Mouse (Mus musculus) gastrocnemius, postnatal 10 days (tissue): ENCODE results near the gene Mbtps1. TPM values are rescaled to one million over a fixed set of nuclear protein-coding genes. Genes with fewer than 3 reads are reported as not detected.

Source experiments
- DNase-seq: peaks from one replicate; pipeline ENCODE4 v3.0.0; 2021; ENCODE audit warnings: mixed read lengths
- total RNA-seq, 2 experiments: library from RNA; stranded (reverse); gene quantifications; 2 replicates each; pipeline ENCODE4 v1.2.3; 2021

Gene Mbtps1
- total RNA-seq, 2 experiments from 2014 or later: 55.4 to 65.0 TPM

DNA sequence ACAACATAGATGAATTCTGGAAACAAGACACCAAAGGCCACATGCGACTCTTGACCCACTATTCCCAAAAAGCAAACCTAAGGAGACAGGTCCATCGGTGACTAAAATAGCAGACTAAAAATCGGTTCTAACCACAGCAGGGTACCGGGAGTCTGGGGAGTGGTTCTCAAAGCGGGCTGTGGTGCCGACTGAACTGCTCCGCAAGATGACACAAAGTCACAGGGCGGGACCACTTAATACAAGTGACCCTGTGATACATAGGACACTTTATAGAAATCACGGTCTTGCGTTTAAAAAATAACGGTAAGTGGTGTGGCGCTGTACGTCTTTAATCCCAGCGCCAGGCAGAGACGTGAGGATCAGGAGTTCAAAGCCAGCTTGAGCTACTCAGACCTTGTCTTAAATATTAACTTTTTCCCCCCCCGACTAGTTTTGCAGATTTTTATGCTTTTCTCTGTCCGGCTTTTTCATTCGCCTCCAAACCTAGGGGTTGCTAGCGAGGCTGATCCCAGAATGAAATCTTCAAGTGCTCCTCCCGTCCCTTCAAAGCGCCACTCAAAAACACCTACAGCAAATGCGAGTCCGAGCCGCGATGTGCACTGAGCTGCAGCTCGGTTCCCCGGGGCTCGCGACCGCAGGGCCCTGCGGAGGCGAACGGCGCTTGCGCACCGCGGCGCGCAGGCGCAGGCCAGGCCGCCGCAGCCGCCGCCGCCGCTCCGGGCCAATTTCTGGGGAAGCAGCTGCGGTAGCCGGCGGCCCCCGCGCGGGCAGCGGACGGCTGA, 523 bp downstream of the Mbtps1 start:
- peak; percentile 85 for DNase-seq

DNA sequence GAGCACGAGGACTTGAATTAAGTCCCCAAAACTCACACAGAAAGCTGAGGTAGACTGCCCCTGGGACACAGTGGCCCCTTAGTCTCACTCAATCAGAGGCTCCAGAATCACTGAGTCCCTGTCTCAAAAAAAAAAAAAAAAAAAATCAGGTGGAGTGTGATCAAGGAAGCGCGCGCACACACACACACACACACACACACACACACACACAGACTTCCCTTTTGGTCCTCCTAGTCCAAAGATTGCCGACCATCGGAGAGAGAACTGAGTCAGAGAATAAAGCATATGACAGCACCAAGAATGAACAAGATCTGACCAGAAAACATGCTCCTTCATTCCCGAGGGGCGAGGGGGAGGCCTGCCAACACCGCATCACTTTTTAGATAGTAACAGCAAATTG, 1.4 kb downstream of the Mbtps1 start:
- no peak for DNase-seq

GRCm38 (mm10) chr8:119555861-119556260, 2.7 kb downstream of the Mbtps1 start:
- no peak for DNase-seq

- DNase-seq: no peak
These were observed 5.6 kb downstream of the Mbtps1 start for GRCm38 (mm10) chr8:119552967-119553366.

DNA sequence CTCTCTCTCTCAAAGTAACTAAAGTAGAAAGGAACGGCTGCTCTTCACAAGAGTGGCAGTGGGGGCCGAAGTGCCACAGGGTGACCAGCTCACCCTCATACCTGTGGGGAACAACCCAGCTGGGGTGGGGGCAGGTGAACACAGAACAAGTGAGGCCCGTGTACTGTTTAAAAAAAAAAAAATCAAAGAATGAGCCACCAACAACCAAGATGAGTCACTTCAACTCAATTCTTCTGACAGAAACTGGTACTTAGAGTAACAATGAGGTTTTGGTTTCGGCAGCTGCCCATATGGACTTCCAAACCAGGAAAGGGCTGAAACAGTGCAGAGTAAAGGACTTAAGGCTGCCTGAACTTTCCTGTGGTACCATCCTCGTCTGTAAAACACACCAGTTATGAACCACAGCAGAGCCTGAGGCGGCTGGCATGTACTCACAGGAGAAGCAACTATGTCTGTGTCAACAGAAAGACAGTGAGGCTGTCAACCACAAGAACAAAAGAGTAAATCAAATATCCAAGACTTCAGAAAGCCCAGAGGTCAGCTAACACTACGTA, 9.9 kb downstream of the Mbtps1 start:
- no peak for DNase-seq

DNA sequence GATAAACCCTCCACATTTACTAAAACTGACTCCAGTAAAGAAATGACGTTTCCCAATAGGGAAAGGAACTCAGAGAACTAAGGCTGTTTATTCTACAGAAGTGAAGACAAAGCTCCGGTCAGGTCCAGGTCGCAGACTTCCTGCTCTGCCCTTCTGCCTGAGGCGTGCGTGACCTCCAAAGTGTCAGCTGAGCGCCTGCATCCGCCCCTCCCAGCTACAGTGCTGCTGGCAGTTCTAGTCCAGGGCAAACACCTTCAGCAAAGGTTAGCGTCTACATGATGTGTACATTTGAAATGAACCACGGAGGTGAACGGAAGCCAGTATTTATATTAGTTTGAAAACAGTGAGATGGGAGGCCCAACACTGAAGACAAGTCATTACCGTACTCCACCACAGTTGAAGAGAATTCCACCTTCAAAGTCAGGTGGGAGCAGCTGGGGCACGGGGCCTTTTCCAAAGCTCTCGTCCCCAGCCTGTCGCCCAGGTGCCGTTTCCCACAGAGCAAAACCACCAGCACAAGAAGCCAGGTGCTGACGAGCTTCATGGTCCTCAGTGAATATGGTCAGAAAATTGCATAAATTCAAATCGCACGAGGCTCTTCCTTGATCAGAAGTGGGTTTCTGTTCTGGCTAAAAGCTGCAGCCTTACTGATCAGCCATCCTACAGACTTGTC, 11.4 kb downstream of the Mbtps1 start:
- DNase-seq: no peak

DNA sequence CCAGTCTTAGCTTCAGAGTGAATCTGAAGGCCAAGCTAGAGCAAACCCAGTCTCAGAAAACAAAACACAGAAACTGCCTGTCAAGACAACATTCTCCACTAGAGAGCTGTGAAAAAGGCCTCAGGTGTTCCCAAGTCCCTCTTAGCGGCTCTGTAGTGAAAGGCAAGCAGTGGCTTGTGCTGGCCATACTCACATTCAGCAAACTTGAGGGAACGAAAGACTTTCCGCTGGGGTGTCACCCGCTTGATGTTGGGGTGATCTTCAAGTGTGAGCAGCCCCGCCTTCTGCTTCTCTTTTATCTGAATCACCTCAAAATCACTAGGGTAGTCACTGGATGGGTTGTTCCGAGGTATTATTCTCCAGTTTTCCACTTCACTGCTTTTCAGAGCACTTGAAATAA, 12.7 kb downstream of the Mbtps1 start:
- DNase-seq: no peak

DNA sequence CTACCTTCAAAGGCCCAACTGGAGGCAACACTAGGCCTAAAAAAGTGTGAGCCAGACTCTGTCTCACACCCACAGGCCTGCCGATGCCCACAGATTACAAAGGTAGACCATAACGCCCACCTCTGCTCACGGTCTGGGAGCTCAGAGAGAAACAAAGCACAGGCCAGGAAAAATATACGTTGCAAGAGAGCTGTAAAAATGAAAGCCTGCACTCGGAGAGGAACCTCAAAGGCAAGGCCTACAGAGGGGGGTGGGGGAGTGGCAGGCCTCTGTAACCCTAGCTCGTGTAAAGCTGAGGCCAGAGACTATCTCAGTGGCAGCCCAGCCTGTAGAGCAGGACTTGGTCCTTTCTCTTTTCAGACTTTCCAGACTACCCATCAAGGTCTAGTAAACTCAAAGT, 13.4 kb downstream of the Mbtps1 start:
- no peak for DNase-seq

DNA sequence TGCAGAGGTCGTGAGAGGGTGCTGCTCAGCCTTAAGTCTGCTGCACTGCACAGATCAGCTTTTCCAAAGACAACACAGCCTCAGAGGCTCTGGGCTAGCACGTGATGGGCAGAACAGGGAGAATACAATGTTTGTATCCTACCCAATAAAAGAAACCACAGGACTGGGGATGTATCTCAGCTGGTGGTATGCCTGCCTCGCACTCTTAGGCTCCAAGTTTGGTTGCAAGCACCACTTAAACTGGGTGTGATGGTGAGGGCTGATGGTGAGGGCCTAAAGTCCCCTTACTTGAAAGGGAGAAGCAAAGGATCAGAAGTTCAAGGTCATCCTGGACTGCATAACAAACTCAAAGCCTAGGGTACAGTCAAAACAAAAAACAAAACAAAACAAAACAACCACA, 13.9 kb downstream of the Mbtps1 start:
- DNase-seq: no peak

DNA sequence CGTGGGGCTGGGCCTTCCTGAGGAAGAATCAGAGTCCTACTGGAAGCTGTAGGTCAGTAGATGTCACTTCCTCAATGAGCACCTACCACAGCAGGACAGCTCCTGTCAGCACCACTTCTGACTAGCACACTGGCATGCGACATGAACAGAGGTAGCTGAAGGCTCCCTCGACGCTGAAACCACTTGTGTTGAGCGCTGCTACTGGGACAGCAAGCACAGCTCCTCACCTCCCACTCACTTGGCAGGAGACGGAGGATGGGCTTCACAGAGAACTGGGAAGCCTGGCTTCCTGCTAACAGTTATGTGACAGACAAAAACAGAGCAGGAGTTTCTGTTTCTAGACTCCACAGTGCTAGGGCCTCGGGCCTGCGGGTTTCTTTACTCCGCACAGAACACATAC, 26.6 kb downstream of the Mbtps1 start:
- DNase-seq: no peak

GRCm38 (mm10) chr8:119531397-119531796, 27.1 kb downstream of the Mbtps1 start:
- DNase-seq: no peak

DNA sequence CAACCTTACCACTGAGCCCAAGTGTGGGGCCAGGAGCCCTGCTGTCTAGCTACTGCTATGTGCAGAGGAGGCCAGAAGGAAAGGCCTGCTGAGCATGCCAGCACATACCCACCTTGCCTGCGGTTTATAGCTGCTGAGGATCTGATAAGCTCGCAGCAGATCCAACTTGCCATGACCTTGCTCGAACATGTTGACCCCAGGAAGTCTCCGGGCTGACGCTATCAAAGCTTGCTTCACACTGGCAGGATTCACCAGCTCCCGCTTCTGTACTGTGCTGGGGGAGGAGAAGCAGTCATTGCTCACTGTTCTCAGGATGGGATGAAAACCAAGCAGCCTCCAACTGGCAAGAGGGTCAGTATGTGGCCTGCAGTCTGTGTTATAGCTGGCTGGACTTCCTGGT, 27.6 kb downstream of the Mbtps1 start:
- no peak for DNase-seq

DNA sequence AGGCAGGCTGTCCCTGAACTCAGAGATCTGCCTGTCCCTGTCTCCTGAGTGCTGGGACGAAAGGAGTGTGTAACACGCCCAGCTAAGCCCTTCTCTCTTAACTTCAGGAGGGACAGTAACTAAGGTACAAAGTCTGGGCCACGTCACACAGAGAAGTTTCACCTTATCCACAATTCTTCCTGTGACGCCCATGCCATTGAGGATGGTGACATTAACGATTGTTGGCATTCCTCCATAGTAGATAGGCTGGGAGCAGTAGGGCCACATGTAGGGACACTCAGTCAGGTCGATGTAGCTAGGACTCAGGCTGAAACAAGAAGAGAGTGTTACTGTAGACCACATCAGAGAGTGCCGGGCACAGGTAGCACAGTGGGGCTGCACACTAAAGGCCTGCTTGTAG, 29.8 kb downstream of the Mbtps1 start:
- no peak for DNase-seq

GRCm38 (mm10) chr8:119520102-119520501, 38.4 kb downstream of the Mbtps1 start:
- DNase-seq: no peak

DNA sequence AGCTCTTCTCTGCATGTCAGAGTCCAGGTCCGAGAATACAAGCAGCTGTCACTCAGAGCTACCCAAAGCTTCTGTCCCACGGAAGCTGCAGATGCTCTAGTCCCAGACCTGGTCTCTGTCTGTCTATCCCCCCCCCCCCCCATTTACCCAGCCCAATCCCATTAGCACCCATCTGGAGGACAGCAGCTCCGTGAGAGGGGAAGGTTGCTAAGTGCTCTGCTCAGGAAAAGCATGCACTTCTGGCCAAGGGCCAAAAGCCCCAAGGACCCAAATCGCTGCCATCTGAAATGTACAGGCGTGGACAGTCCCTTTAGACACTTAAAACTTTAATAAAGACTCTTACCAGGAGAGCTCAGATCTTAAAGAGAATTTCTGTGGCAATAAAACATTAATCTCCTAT, 41.9 kb downstream of the Mbtps1 start:
- DNase-seq: no peak

GRCm38 (mm10) chr8:119515767-119516166, 42.8 kb downstream of the Mbtps1 start:
- no peak for DNase-seq

GRCm38 (mm10) chr8:119514940-119515339, 43.6 kb downstream of the Mbtps1 start:
- DNase-seq: no peak

GRCm38 (mm10) chr8:119513405-119513804, 45.1 kb downstream of the Mbtps1 start:
- DNase-seq: no peak

DNA sequence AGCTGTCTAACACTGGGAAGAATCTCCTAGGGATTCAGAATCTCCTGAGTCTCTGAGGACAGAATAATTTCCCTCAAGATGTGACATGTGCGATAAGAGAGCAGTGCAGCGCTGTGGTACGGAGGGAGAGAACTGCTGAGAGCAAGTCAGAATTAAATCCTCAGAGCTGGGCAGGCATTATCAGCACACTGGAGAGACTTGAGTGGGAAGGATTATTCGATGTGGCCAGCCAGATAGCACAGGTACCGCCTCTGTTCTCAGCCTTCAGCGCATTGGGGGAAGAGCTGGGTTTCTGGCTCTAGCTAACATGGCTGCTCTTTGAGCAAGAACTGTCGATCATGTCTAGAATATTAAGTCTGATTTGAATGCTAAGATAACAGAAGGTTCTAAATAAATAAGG, 46.8 kb downstream of the Mbtps1 start:
- DNase-seq: no peak

- DNase-seq: no peak
These were observed 48.1 kb downstream of the Mbtps1 start for GRCm38 (mm10) chr8:119510471-119510870.

DNA sequence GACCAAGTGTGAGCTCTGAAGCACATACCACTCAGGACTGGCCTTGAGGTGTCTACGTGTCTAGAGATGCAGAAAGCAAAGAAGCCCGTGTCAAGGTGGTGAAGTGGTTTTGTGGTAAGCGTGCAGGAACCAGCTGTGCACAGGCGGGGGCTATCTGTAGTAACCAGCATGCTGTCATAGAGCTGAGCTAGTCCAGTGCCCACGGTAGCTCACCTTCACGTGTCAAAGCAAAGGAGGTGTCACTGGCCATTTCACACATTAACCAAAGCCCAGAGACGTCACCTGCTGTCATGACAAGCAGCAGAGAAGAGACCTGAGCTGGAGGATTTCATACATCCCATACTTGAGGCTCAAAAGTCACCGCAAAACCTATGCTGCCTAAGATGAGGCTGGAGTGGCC, 52.4 kb downstream of the Mbtps1 start:
- no peak for DNase-seq

DNA sequence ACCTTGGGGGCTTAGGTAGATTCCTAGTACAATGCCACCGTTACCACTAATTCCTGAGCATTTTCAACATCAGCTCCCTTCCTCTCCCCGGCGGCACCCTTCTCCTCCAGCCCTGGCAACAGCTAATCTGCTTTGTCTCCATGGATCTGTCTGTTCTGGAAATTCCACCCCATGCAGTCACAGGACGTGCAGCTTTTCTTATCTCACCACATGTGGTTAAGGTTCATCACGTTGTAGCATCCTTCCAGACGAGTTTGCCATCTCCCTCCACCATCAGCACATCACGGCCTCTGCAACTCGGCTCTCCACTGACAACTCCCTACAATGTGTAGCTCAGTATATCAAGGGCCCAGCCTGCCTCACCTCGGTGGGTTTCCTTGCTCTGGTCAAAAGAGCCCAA, 53.0 kb downstream of the Mbtps1 start:
- no peak for DNase-seq

GRCm38 (mm10) chr8:119503191-119503767, 55.3 kb downstream of the Mbtps1 start:
- DNase-seq: no peak
